Mouse (Mus musculus): ENCODE measurements around the gene Ppp1r1b.
A peak's percentile ranks its signal among the peaks of the same experiment; 100 is the strongest.

The Ppp1r1b gene

DNA sequence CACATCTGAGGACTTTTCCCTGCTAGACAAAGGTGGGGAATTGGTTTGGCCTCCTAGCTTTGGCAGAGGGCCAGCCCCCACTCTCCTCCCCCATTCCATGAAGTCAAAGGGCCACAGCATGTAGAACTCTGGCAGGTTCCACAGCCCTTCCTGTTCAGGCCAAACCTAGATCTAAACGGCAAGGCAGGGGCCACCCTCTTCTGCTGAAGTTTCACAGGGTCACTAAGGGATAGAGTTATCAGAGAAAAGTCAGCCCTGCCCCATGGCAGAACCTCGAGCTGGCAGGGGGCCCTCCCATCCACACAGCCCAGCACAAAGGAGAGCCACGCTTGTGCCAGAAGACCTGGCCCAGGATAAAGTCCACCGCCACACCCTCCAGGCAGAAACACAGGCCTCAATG is 46.8 kb downstream of the Ppp1r1b start:
- DNase-seq, result peak in 1 of 2 experiments; percentile 48

DNA sequence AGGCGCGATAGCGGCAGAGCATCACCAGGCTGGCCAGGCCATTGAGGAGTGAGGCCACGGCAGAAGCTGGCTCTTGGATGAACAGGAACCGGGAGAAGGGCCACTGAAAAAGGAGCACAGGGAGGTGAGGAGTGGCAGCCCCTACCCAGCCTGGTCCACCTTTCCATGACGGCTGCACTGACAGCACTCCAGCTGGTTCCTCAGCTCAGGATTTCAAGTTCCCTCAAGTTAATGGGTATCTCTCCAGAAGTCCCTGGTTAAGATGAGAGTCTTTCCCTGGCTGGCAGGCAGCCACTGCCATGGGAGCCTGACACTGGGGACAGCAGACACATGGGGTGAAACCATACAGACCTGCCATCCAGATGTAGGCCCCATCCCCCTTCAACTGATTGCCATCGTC is 49.7 kb downstream of the Ppp1r1b start:
- DNase-seq, result peak in 1 of 2 experiments; percentile 19

DNA sequence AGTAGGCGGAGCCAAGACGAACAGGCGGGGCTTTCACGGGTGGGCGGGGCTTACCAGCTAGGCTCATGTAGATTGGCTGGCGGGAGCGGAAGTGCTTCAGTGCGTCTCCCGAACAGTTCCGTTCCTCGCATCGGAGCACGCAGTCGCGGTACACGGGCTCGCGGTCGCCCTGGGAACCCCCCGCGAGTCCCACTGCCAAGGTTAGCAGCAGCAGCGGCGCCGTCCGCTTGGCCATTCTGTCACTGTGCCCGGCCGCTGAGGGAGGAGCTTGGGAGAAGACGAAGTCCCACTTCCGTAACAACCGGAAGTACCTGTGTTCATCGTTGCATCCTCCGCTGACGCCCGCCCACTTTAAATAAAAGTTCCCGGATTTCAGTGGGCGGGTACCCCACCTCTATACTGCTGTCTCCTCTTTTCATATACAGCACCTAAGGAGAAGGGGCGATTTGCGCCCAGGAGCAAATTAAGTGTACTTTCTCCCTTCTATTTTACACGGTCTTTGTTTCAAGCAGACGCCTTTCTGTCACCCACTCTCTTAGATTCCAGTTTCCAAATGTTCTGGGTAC is 52.0 kb downstream of the Ppp1r1b start, which contains the start of gene Pgap3:
Gene Pgap3 (minus strand): TSS at position 330 of the 566 bp plus-strand sequence.
- DNase-seq, result peak; percentile 89 to 94

GRCm38 (mm10) chr11:98400816-98401215 is 52.6 kb downstream of the Ppp1r1b start:
- peak in 1 of 2 experiments; percentile 28 for DNase-seq

GRCm38 (mm10) chr11:98406621-98407020 is 58.4 kb downstream of the Ppp1r1b start:
- no peak for DNase-seq

All from lung, postnatal 4 days (tissue).